Mouse (Mus musculus) cerebellum, adult 2 months (tissue): ENCODE results near the gene Orai2. TPM values are rescaled to one million over a fixed set of nuclear protein-coding genes. Genes with fewer than 3 reads are reported as not detected.

Experiments
- DNase-seq, 2 experiments: peaks; one replicate each; pipeline ENCODE4 v3.0.0; 2021
- H3K27ac ChIP-seq: fragments of 200-500 bp; 2 replicates; pipeline ENCODE4 v1.5.1; 2012; ENCODE audit warnings: low read length, control low read depth, inconsistent platforms; ENCODE audit not compliant: insufficient read depth
- H3K27me3 ChIP-seq: fragments of 200-500 bp; 2 replicates; pipeline ENCODE4 v1.6.1; 2012; ENCODE audit warnings: inconsistent platforms, mild to moderate bottlenecking, low read length, moderate library complexity; ENCODE audit not compliant: control insufficient read depth, insufficient read depth
- H3K4me1 ChIP-seq: fragments of 200-500 bp; 2 replicates; pipeline ENCODE4 v1.6.1; 2011; ENCODE audit warnings: low read length; ENCODE audit not compliant: control insufficient read depth, insufficient read depth
- H3K4me3 ChIP-seq: fragments of 200-500 bp; replicated peaks from 2 replicates; pipeline ENCODE3; 2011; ENCODE audit warnings: mild to moderate bottlenecking, low read depth, low read length, control low read depth; ENCODE audit not compliant: insufficient read depth
- CTCF ChIP-seq: fragments of 200-500 bp; IDR thresholded peaks from 2 replicates; pipeline ENCODE4 v1.5.1; 2011; ENCODE audit warnings: low read depth, mild to moderate bottlenecking, control low read depth, low read length, moderate library complexity, borderline replicate concordance; ENCODE audit not compliant: insufficient read depth
- POLR2A ChIP-seq: fragments of 200-500 bp; IDR thresholded peaks from 2 replicates; pipeline ENCODE4 v1.6.1; 2011; ENCODE audit warnings: low read length, control low read depth, borderline replicate concordance; ENCODE audit not compliant: insufficient read depth
- WGBS: fragments of 180-500 bp; shearing (Covaris S2); methylation state at CpG from one replicate; pipeline ENCODE4 v1.1.7; 2018; 5-methylcytosine and 5-hydroxymethylcytosine counted together
- polyA plus RNA-seq: library from polyadenylated mRNA; depleted of rRNA; stranded (reverse); fragments of >200 nt; gene quantifications from 2 replicates; pipeline ENCODE4 v1.2.3, GENCODE M21; 2012; rRNA removed

The Orai2 gene
- polyA plus RNA-seq, 1 experiment: 64.9 TPM

GRCm38 (mm10) chr5:136109042-136109441, 61.5 kb downstream of the Orai2 start:
- DNase-seq: no peak
- H3K27ac ChIP-seq: no peak overlapping the region
- no peaks in the 10 kb centered on the region for H3K4me1 ChIP-seq
- TF ChIP-seq POLR2A: no peak
- no peak for TF ChIP-seq CTCF
- 78% methylated on average over 3 of the region's 3 CpGs for WGBS
- H3K4me3 ChIP-seq: no peak overlapping the region
- no peaks in the 10 kb centered on the region for H3K27me3 ChIP-seq

- no peak overlapping the region for H3K4me3 ChIP-seq
- H3K27ac ChIP-seq: no peak overlapping the region
- WGBS: 39% methylated on average over 2 of the region's 2 CpGs
- no peak for DNase-seq
- H3K27me3 ChIP-seq: no peaks in the 10 kb centered on the region
- H3K4me1 ChIP-seq: no peaks in the 10 kb centered on the region
- no peak for TF ChIP-seq POLR2A
- TF ChIP-seq CTCF: no peak
These were observed 62.0 kb downstream of the Orai2 start for GRCm38 (mm10) chr5:136108486-136108885.

- TF ChIP-seq POLR2A (no peak), CTCF (peak; percentile 48)
- Histone ChIP-seq H3K27ac (no peak overlapping the region), H3K4me3 (no peak overlapping the region), H3K27me3 (no peaks in the 10 kb centered on the region), H3K4me1 (no peaks in the 10 kb centered on the region)
- WGBS: 78% methylated on average over 5 of the region's 5 CpGs
- peak in 1 of 2 experiments; percentile 29 for DNase-seq
These were observed 66.0 kb downstream of the Orai2 start for GRCm38 (mm10) chr5:136104511-136104910.

- H3K27ac ChIP-seq: no peak overlapping the region
- WGBS: 5% methylated on average over 41 of the region's 41 CpGs
- DNase-seq: peak; percentile 77
- TF ChIP-seq CTCF (peak; percentile 93), POLR2A (peak; percentile 23; the same call in 1 of the 2 replicates)
- no peaks in the 10 kb centered on the region for H3K27me3 ChIP-seq
- H3K4me1 ChIP-seq: no peaks in the 10 kb centered on the region
- peak overlapping the region; percentile 49 for H3K4me3 ChIP-seq
These were observed 68.3 kb downstream of the Orai2 start for GRCm38 (mm10) chr5:136102099-136102820.

- no peak for DNase-seq
- WGBS: 81% methylated on average over 10 of the region's 10 CpGs
- TF ChIP-seq POLR2A: no peak
- no peak for TF ChIP-seq CTCF
These were observed 72.0 kb downstream of the Orai2 start for GRCm38 (mm10) chr5:136098536-136098935.

More at GRCm38 (mm10) chr5:136098536-136098935, 72.0 kb downstream of the Orai2 start:
- Histone ChIP-seq H3K4me1 (no peaks in the 10 kb centered on the region), H3K27ac (no peak overlapping the region), H3K27me3 (no peaks in the 10 kb centered on the region), H3K4me3 (no peak overlapping the region)

Other genes with a start within 250 kb of the Orai2 start
- 445 and 493 TPM in 2 replicates for gene Ywhag, start 236.1 kb downstream of the Orai2 start, polyA plus RNA-seq
- 3.3 and 4.1 TPM in 2 replicates for gene Ssc4d, start 196.2 kb downstream of the Orai2 start, polyA plus RNA-seq
- gene Zp3, start 190.6 kb downstream of the Orai2 start, polyA plus RNA-seq: 0.23 and 0.33 TPM in 2 replicates
- gene Dtx2, start 175.9 kb downstream of the Orai2 start, polyA plus RNA-seq: 9.2 and 10.1 TPM in 2 replicates
- gene Upk3b, start 132.2 kb downstream of the Orai2 start, polyA plus RNA-seq: not detected in 2 replicates
- 1.0 and 1.1 TPM in 2 replicates for gene Upk3bl, start 116.2 kb downstream of the Orai2 start, polyA plus RNA-seq
- 32.7 and 32.9 TPM in 2 replicates for gene Rasa4, start 86.8 kb downstream of the Orai2 start, polyA plus RNA-seq
- gene Polr2j, start 54.1 kb downstream of the Orai2 start, polyA plus RNA-seq: 121 and 123 TPM in 2 replicates
- 21.5 and 23.7 TPM in 2 replicates for gene Lrwd1, start 34.6 kb downstream of the Orai2 start, polyA plus RNA-seq
- 15.7 and 17.2 TPM in 2 replicates for gene Alkbh4, start 34.6 kb downstream of the Orai2 start, polyA plus RNA-seq
- gene Prkrip1, start 28.2 kb upstream of the Orai2 start, polyA plus RNA-seq: 36.2 and 38.0 TPM in 2 replicates
- 8.1 and 8.3 TPM in 2 replicates for gene Sh2b2, start 75.8 kb upstream of the Orai2 start, polyA plus RNA-seq